Mouse (Mus musculus): Measurements from ENCODE around the gene Srgap2. TPM values are rescaled to one million over a fixed set of nuclear protein-coding genes. Genes with fewer than 3 reads are reported as not detected.
"Not testable (repeated sequence)": the region's sequence is repeated elsewhere in the genome, so short reads cannot be mapped to it uniquely, and the experiment has no call there.

Gene Srgap2
- polyA plus RNA-seq, 1 experiment from 2014 or later: 18.7 TPM

DNA sequence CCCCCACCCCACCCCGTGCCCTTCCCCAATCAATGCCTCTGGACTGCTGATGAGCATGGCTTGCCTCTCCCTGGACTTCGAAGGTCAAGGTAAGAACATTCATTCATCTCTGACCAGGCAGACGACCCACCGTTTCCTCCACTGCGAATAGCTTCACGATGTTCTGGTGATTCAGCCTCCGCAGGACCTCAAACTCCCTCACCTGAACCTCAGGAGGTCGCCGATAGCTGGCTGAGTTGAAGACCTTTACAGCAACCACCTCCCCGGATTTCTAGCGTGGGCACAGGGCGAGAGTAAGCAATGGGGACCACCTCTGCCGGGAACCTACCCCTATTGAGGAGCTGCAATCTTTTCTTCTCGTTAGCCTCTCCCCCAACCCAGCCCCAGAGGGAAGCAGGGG is 251.6 kb downstream of the Srgap2 start:
- DNase-seq (ENCODE audit: low spot score): no peak
- Histone ChIP-seq H3K27me3 (ENCODE audit: insufficient read depth, poor library complexity, severe bottlenecking) (peaks cover 29% of the 10 kb centered on the region), H3K4me3 (no peak overlapping the region), H3K27ac (no peak overlapping the region), H3K9me3 (no peaks in the 10 kb centered on the region), H3K4me1 (peaks cover 50% of the 10 kb centered on the region), H3K36me3 (no peaks in the 10 kb centered on the region)
- WGBS: 64% methylated on average over 14 of the region's 14 CpGs

DNA sequence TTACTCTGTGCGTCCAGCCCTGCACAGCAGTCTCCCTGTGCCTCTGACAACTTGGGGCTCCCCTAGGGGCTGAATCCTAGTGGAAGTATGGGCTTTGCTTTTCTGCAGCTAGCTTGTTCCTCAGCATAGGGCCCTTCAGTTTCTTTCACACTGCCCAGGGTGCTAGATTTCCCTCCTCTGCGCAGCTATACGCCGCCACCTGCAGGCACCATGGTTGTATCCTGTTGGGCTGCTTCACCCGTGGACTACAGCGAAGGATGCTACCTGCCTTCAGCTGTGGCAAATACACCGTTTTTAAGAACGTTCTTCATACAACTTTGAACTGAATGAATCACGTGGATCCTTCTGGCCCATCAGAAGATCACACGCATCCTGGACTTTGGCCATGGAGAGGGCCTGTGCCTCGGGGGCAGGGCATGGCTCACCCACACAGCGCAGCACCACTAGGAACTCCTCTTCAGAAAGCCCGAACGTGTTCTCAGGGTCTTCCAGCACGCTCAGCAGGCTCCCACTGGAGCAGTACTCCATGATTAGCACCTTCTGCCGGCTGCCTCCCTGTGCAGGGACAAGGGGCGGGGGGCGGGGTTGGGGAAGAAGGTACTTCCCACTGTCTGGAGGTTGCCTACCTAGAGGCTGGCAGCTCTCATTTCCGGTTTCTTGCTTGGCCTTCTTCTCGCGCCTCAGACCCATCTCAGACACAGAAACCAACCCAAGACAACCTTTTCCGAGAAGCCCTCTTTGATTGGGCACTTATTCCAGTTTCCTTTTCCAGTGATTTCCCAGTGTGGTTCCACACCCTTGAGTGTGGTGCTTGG is 252.2 kb downstream of the Srgap2 start:
- Histone ChIP-seq H3K36me3 (no peaks in the 10 kb centered on the region), H3K27me3 (ENCODE audit: insufficient read depth, poor library complexity, severe bottlenecking) (peaks cover 29% of the 10 kb centered on the region), H3K27ac (0 out of 2 replicates have a peak overlapping the region, but pooled peaks have one; percentile 36), H3K4me3 (peak overlapping the region; percentile 27), H3K4me1 (peaks cover 46% of the 10 kb centered on the region), H3K9me3 (no peaks in the 10 kb centered on the region)
- WGBS: 27% methylated on average over 22 of the region's 22 CpGs
- DNase-seq (ENCODE audit: low spot score): no peak

DNA sequence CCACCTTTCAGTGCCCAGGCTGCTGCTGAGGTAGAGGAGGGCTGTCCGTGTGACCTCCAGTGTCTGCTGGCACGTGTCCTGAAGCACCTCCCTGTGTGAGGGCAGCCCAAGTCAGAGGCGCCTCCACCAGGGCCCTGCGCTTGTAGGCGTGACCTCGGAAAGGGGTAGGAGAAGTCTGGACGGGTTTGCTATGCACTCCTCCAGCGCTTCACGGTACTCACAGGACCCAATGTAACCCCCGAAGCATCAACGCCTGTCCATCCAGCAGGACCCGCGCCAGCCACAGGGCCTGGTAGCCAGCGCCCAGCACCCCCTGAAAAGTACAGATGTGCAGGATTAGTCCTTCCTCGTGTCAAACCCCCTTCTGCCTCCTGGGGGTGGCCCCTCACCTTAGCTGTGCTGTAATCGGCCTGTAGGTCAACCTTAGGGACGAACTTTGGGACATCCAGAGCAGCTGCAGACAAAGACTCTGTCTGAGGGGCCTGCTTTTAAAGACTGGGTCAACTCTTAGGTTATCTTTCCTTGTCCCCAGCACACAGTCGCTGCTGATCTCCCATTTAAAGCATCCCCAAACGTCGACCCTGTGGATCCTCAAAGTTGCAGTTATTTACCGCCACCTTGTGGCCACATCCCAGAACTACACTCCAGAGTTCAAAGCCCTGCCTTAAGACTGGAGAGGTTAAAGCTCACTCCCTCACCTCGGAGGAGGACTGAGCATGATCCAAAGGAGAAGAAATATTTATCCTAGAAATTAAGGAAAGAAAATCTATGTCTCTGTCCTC is 257.2 kb downstream of the Srgap2 start:
- peaks cover 50% of the 10 kb centered on the region for H3K27me3 ChIP-seq (ENCODE audit: insufficient read depth, poor library complexity, severe bottlenecking)
- no peaks in the 10 kb centered on the region for H3K36me3 ChIP-seq
- peak; percentile 87 for DNase-seq (ENCODE audit: low spot score)
- H3K4me3 ChIP-seq: no peak overlapping the region
- peaks cover 11% of the 10 kb centered on the region for H3K4me1 ChIP-seq
- no peaks in the 10 kb centered on the region for H3K9me3 ChIP-seq
- WGBS: 31% methylated on average over 22 of the region's 22 CpGs
- no peak overlapping the region for H3K27ac ChIP-seq

DNA sequence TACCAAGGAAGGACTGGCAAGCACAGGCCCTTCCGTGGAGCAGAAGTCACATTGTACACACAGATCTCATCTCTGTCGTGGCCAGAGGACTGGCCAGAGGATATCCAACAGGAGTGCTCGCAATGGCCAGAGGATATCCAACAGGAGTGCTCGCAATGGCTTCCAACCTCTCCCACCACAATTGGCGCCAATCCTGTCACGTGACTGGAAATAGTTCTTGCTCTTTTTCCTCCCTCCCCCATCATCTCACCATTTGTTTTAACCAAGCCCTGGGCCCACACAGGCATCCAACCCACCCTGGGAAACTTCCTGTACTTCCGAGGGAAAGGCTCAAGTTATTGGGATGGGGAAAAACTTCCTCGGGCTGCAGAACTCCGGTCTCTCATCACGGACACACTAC is 258.4 kb downstream of the Srgap2 start:
- Histone ChIP-seq H3K27me3 (ENCODE audit: insufficient read depth, poor library complexity, severe bottlenecking) (peaks cover 46% of the 10 kb centered on the region), H3K27ac (no peak overlapping the region), H3K4me3 (no peak overlapping the region), H3K36me3 (no peaks in the 10 kb centered on the region), H3K9me3 (no peaks in the 10 kb centered on the region), H3K4me1 (peaks cover 7% of the 10 kb centered on the region)
- DNase-seq (ENCODE audit: low spot score): no peak
- 74% methylated on average over 10 of the region's 10 CpGs for WGBS

DNA sequence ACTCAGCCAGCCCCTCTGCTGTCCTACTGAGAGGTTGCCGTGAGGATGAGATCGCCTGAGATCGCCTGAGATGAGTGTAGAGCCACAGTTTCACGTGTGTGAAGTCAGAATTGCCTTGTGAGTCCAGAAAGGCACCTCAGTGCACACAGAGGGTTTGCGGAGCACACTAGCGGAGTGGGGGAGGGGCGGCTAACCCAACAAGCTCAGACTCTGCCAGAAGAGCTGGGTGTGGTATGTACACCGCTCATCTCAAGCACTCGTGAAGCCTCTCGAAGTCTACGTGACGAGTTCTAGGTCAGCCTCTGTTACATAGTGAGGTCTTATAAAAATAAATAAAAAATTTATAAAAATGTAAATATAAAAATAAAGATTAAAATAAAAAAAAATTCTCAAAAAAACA is 263.2 kb downstream of the Srgap2 start:
- WGBS: 69% methylated on average over 12 of the region's 12 CpGs
- Histone ChIP-seq H3K4me3 (no peak overlapping the region), H3K4me1 (peaks cover 3% of the 10 kb centered on the region; the same call in 1 of the 2 replicates), H3K27me3 (ENCODE audit: insufficient read depth, poor library complexity, severe bottlenecking) (peaks cover 29% of the 10 kb centered on the region), H3K36me3 (no peaks in the 10 kb centered on the region), H3K27ac (no peak overlapping the region), H3K9me3 (no peaks in the 10 kb centered on the region)
- no peak for DNase-seq (ENCODE audit: low spot score)

DNA sequence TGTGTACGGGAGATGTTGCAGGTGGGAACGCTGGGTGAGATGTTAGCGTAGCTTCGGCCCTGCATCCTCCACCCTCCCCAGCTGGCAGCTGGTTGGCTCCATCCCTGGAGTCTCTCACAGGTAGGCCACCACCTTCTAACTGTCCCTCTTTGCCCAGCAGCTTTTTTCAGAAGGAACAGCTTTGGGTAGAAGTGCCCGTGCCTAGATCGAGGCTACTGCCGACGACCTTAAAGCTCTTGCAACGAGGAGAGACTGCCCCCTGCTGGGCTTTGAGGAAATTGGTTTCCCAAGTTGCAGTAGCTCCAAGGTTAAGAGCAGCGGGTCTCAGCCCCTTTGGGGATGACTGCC is 266.9 kb downstream of the Srgap2 start:
- no peak overlapping the region for H3K27ac ChIP-seq
- WGBS: 28% methylated on average over 10 of the region's 10 CpGs
- no peaks in the 10 kb centered on the region for H3K9me3 ChIP-seq
- no peak overlapping the region for H3K4me3 ChIP-seq
- H3K4me1 ChIP-seq: peaks cover 3% of the 10 kb centered on the region; the same call in 1 of the 2 replicates
- DNase-seq (ENCODE audit: low spot score): peak; percentile 88
- no peaks in the 10 kb centered on the region for H3K36me3 ChIP-seq
- peaks cover 32% of the 10 kb centered on the region for H3K27me3 ChIP-seq (ENCODE audit: insufficient read depth, poor library complexity, severe bottlenecking)

DNA sequence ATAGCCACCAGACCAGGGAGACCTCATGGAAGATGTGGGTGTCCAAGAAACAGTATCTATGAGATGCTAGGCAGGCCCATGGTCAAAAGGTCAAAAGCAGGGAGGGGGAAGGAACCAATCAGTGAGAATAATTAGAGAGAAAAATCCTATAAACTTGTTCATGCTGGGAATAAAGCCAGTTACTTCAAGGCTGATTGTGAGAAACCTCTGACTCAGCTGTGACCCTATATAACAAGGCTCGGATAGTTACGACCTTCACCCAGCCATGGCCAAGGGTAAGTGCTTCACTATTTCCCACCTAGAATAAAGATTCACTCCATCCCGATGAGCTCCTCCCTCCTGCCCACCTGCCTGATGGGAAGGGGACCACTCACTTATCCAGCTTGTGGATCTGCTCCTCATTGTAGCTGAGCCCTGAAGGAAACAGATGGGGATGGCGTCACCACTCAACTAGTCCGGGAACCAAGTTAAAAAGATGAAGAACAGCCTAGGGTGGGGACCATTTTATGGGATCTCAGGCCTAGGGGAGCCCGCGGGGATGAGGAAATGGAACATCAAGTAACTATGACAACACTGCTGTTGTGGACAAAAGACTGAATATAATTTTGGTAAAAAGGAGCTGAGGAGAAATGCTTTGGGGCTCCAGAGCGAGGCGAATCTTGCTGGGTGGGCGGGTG is 267.4 kb downstream of the Srgap2 start:
- H3K4me1 ChIP-seq: peaks cover 3% of the 10 kb centered on the region; the same call in 1 of the 2 replicates
- no peaks in the 10 kb centered on the region for H3K36me3 ChIP-seq
- 57% methylated on average over 10 of the region's 10 CpGs for WGBS
- no peak overlapping the region for H3K27ac ChIP-seq
- DNase-seq (ENCODE audit: low spot score): no peak
- no peaks in the 10 kb centered on the region for H3K9me3 ChIP-seq
- H3K27me3 ChIP-seq (ENCODE audit: insufficient read depth, poor library complexity, severe bottlenecking): peaks cover 32% of the 10 kb centered on the region
- no peak overlapping the region for H3K4me3 ChIP-seq

DNA sequence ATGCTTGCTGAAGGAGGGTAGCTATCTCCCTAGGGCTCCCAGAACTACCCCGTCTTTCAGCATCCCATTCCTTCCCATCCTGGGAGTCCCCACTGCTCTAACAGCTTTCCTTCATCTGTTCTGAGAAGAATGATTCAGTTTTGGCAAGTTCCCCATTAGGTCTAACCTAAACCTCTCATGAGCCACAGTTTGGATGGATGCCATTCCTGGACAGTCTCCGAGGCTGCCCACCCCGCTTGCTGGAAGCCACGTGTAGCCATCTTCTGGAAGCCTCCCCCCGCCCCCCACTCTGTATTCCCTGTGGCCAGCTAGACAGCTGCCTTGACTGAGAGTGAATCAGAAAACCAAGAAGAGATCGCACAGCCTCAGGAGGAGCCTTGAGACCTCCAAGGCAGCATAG is 269.9 kb downstream of the Srgap2 start:
- DNase-seq (ENCODE audit: low spot score): no peak
- Histone ChIP-seq H3K4me3 (no peak overlapping the region), H3K27ac (no peak overlapping the region), H3K27me3 (ENCODE audit: insufficient read depth, poor library complexity, severe bottlenecking) (peaks cover 32% of the 10 kb centered on the region), H3K36me3 (no peaks in the 10 kb centered on the region), H3K4me1 (peaks cover 2% of the 10 kb centered on the region; the same call in 1 of the 2 replicates), H3K9me3 (no peaks in the 10 kb centered on the region)
- 77% methylated on average over 6 of the region's 6 CpGs for WGBS

DNA sequence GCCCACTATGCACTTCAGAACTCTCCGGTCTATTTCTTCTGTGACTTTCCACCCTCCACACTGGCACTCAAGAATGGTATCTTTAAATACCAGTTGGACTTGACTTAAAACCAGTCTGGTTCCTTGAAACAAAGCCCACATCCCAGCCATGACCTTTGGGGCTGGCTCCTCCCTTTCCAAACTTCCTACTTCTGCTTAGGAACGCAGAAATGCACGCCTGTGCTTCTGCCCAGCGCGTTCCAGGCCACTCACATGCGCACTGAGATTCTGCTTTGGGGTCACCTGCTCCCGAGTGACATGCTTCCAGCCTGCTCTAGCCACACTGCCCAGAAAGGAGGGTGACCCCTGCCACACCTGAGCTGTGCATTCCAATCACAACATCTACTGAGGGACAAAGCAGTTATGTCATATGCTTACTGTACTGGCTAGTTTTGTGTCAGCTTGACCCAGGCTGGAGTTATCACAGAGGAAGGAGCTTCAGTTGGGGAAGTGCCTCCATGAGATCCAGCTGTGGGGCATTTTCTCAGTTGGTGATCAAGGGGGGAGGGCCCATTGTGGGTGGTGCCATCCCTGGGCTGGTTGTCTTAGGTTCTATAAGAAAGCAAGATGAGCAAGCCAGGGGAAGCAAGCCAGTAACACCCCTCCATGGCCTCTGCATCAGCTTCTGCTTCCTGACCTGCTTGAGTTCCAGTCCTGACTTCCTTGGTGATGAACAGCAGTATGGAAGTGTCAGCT is 274.5 kb downstream of the Srgap2 start:
- 84% methylated on average over 7 of the region's 7 CpGs for WGBS

DNA sequence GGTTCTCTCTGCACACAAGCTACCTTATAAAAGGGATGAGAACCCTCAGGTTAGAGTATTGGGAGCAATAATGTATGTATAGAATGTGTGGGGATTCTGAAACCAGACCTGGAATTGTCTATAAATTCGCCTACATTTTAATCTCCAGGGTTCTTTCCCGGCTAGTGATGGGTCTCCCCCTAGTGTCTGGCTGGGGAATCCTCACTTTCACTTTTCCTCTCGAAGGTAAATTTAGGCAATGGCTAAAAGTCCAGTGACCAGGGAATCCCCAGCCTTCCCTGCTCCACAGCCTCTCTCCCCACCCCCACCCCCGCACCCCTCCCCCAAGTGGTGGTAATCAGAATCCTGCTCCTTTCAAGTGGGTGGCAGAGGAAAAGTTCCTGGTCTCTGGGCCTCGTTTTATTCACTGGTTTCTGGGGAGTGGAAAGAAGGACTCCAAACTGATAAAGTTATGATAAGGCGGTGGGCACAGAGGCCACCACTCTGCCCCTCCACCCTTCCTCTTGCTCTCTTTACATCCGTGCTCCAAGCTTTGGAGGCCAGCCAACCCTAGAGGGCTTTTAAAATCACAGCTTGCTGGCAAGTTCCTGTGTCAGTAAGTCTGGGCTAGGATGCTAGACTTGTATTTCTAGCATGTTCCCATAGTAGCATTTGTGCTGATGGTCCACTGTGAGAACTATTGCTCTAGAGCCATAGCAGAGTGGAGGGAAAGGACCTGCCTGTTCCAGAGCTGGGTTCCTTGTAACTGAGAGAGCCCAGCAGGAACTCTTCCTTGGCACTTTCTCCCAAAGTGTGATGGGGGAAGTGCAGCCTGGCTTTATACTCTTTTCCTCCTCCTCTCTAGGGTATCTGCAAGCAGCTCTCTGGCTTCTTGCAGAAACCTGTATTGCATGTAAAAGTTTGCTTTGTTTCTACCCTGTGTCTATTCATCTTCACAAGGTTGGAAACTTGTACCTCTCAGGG is 280.4 kb downstream of the Srgap2 start:
- DNase-seq (ENCODE audit: low spot score): no peak

More for the DNA sequence above, 274.5 kb downstream of the Srgap2 start:
- H3K9me3 ChIP-seq; H3K4me3 ChIP-seq; H3K36me3 ChIP-seq; H3K27ac ChIP-seq; DNase-seq (ENCODE audit: low spot score): not testable (repeated sequence)
- H3K27me3 ChIP-seq (ENCODE audit: insufficient read depth, poor library complexity, severe bottlenecking): peaks cover 18% of the 10 kb centered on the region; the same call in 1 of the 2 replicates
- H3K4me1 ChIP-seq: peaks cover 32% of the 10 kb centered on the region

DNA sequence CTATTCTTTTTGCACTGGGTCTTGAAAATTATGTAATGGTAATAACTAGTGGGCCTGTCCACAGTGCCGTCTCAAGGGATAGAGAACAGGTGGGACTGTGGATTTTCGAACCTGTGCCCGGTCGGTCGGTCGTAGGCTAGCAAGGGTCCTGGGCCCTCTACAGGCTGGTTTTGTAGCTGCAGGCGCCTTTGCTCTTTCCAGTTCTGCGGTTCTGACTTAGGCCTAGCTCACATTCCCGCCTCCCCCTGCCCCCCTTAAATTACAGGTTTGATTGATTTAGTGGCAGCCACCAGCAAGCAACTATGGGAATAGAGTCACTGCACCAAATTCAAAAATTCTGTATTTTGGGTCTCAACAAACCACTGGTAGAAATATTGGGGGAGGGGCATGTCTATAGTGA is 281.2 kb downstream of the Srgap2 start:
- whole genome bisulfite sequencing: 6% methylated on average over 9 of the region's 9 CpGs
- Histone ChIP-seq H3K27me3 (ENCODE audit: insufficient read depth, poor library complexity, severe bottlenecking) (peaks cover 54% of the 10 kb centered on the region; the same call in 1 of the 2 replicates), H3K9me3 (no peaks in the 10 kb centered on the region), H3K4me1 (peaks cover 68% of the 10 kb centered on the region), H3K27ac (peak overlapping the region; percentile 85; the same call in 1 of the 2 replicates), H3K36me3 (no peaks in the 10 kb centered on the region), H3K4me3 (peak overlapping the region; percentile 79)
- no peak for DNase-seq (ENCODE audit: low spot score)

More for the DNA sequence above, 280.4 kb downstream of the Srgap2 start:
- Histone ChIP-seq H3K27me3 (ENCODE audit: insufficient read depth, poor library complexity, severe bottlenecking) (peaks cover 51% of the 10 kb centered on the region; the same call in 1 of the 2 replicates), H3K4me3 (peak overlapping the region; percentile 79), H3K27ac (peak overlapping the region; percentile 62; the same call in 1 of the 2 replicates), H3K9me3 (no peaks in the 10 kb centered on the region), H3K4me1 (peaks cover 73% of the 10 kb centered on the region), H3K36me3 (no peaks in the 10 kb centered on the region)
- 4% methylated on average over 7 of the region's 7 CpGs for WGBS

All from heart, embryonic 10.5 days (tissue).